Mouse (Mus musculus) T-helper 1 cell (primary cell): Measurements from ENCODE around the gene Cfap54.

ENCODE experiments used
- in situ Hi-C: fragments of 300-600 bp; cut with MboI, MseI; formaldehyde crosslinking; loops from one replicate; pipeline ENCODE4 v1.15.1; 2025; ENCODE audit warnings: high pct_unique_total_duplicates

The Cfap54 gene

GRCm38 (mm10) chr10:92950044-92950443 lies 131.4 kb downstream of the Cfap54 start:
- in situ Hi-C loops: no loop called here

GRCm38 (mm10) chr10:92942848-92943645 lies 138.4 kb downstream of the Cfap54 start:
- in situ Hi-C loops: no loop called here

GRCm38 (mm10) chr10:92941616-92942015 lies 139.8 kb downstream of the Cfap54 start:
- in situ Hi-C loops: no loop called here

DNA sequence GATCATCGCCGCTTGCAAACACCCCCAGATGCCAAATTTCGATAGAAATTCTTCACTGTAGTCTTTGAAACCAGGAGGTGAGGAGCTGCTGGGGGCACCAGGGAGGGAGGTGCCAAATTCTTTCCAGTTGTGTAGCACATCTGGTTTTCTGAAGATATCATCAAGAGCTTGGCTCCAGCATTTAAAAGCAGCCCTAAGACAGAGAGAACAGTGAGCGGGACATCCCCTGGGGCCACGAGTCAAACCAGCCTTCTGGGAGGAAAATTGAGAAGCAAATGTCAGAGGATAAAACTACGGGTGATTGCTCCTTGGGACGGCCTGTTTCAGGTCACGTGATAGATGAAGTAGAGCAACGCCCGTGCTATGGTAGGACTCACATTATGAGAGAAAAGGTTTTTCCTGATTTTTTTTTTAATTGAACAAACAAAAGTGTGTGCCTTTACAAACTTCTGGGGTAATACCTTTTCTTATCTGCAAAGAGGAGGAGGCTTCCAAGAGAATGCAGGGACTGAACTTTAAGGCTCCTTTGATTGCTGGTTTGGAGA lies 143.6 kb downstream of the Cfap54 start:
- in situ Hi-C loops: no loop called here

DNA sequence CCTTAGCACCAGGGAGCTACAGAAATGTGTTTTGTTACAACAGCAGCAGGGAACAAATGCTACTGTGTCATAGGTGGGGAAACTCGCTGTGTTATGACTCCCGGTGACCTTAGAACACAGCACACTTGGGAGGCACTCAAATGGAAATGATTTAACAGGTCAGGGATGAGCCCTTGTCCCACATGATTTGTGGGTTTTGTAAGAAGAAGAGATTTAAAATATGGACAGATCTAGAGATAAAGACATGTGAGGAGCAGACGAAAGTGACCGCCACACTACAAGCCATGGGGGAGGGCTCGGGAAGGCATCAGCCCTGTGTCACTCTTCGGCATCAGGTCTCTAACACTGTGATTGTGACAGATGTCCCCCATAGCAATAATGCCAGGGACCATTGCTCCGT lies 144.3 kb downstream of the Cfap54 start:
- in situ Hi-C loops: no loop called here

DNA sequence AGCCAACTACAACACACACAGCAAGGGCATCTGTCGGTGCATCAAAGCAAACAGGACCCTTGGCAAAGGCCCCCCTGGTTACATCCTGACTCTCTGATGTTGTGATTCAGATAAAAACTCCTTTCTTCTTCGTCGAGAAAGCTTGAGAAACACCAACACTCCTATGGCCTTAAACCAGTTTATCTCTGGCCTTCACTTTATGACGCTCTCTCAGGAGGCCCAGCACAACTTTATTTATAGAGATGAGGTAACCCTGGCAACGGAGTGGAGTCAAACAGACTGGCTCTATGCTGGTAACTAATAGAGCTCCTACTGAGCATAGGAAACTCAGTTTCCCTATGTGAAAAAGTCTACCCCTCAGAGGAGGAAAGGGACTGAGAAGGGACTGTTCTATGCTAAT lies 146.9 kb downstream of the Cfap54 start:
- in situ Hi-C loops: no loop called here

DNA sequence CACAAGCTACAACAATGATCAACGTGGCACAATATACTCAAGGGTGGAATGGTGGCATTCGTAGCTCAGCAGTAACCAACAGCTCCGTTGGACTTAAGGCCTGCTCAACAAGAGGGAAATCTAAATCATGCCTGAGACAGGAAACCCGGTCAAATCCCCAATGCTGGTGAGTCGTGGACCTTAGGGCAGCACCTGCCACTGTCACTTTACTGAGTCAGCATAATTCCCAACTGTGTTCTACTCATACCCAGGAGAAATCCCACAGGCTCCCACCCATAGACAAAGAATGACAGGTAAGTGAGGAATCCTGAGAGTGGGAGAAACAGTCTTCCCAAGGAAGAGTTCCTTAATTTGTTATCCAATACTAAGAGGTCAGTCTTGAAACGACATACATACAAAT lies 147.8 kb downstream of the Cfap54 start:
- in situ Hi-C loops: no loop called here

DNA sequence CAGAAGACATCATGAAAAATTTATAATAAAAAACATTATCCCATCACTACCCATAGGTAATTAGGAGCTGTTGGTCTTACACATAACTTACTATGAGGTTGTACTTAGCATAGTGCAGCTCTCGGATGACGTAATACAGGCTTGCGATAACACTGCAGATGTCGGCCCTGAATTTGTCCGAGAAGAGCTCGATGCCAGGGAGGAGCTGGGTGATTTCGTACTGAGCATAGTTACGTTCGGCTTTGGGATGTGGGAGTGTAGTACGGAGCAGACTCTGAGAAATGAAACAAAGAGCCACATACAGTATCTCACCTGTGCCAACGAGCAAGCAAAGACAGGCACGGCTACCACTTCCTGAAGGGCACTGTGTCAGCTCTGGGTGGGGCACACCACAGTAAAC lies 149.0 kb downstream of the Cfap54 start:
- in situ Hi-C loops: no loop called here

DNA sequence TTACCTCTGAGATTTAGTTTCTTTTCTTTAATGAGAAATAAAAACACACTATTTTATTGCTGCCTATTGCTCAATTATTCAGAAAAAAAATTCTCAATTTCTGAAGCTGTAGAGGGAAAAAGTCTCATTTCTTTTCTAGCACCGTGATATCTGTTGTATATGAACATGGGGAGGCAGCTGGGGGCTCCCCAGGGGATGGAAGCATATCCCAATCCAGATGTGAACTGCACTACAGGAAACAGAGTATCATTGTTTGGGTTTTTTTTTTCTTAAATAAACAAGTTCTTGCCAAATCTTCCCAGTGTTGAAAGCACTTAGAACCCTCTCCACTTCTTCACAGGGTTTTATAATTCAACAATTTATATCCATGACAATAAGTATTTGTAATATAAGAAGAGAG lies 151.4 kb downstream of the Cfap54 start:
- in situ Hi-C loops: no loop called here

- in situ Hi-C loops: no loop called here
Observed at GRCm38 (mm10) chr10:92928256-92928655, 153.2 kb downstream of the Cfap54 start.

DNA sequence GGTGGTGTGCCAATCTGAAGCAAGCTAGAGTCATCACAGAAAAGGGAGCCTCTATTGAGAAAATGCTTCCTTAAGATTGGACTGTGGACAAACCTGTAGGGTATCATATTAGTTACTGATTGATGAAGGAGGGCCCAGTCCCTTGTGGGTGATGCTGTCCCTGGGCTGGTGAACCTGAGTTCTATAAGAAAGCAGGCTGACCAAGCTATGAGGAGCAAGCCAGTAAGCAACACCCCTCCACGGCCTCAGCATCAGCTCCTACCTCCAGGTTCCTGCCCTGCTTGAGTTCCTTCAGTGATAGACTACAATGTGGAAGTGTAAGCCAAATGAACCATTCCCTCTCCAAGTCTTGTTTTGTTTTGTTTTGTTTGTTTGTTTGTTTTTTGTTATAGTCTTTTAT lies 162.9 kb downstream of the Cfap54 start:
- in situ Hi-C loops: no loop called here

DNA sequence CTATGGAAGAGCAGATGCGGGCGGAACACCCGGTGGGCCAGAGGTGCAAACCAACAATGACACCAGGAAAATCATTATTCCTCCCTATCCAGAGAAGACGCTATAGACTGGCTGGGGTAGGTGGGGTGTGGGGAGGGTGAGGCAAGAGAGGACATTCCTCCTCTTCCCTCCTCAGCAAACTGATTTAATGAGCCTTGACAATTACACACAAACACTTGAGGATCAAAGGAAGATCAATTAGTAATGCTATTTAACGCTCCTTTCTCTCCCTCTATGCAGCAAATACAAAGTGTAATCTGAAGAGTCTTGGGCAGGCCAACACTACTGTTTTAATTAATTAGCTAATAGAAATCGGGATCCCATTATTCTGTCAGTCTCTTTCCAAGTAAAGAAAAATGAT lies 174.2 kb downstream of the Cfap54 start:
- in situ Hi-C loops: no loop called here

DNA sequence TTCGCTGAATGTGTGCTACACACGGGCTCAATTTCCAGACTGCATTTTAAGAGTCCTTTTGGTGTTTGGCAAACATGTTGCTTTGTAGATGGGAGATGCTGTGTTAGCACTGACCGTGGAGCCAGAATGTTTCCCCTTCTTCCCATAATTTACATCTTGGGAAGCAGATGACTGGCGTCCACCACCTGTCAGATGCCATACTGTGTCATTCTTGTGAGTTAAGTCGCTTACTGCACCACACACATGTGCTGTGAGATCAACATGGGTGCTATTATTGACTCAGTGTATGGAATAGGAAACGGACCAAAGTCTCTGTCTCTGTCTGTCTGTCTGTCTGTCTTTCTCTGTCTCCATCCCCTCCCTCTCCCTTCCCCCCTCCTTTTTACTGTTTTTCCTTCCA lies 193.0 kb downstream of the Cfap54 start:
- in situ Hi-C loops: no loop called here

GRCm38 (mm10) chr10:92878000-92878399 lies 203.4 kb downstream of the Cfap54 start:
- in situ Hi-C loops: no loop called here

- in situ Hi-C loops: no loop called here
Observed at GRCm38 (mm10) chr10:92840980-92841379, 240.4 kb downstream of the Cfap54 start.

DNA sequence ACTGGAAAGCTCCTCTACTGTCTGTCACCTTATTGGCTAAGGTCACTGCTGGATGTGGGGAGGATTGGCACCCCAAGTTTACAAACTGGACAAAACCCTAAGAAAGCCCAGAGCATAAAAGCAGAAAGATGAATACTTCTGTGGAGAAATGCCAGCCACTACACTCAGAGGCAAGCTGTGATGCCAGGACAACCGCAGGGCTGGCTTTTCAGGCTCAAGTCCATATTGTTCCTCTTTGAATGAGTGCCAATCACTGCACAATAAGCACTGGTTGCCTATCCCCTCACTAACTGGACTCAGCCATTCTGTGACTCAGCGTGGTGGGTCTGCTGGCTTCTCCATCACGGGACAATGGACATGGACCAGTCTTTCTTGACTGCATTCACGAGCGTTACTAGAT lies 243.8 kb downstream of the Cfap54 start:
- in situ Hi-C loops: no loop called here

DNA sequence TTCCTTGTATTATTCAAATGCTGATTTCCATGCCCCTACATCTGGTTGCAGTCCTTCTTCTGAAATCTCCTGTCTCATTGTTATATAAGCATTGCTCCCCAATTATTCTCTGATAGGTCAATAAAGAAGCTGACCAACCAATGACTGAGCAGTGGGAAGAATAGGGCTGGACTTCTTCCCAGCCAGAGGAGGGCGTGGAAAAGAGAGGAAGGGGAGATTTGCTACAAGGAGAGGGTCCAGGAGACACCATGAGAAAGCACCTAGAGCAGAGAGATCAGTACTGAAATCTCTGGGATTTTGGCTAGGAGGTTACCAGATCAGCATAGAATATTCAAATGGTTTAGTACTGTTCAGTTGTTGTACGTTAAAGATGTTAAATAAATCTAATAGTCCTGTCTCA lies 244.4 kb downstream of the Cfap54 start:
- in situ Hi-C loops: no loop called here

DNA sequence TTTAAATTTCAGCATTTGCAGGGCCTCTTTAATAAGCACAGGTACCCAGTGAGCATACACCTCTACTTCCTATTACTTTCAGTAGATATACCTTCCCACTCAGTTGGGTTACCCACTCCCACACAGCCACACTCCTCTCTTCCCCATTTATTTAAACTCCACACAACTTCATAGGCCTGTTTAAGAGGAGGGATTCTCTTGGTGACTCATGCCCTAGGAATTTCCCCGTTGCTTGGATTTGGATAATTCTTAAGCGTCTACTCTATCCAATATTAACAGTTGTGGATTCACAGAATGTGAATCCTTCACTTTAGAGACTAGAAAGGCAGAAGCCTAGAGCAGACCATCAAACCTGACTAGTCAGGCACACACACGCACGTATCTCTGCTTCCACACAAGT lies 259.9 kb downstream of the Cfap54 start:
- in situ Hi-C loops: no loop called here

- in situ Hi-C loops: no loop called here
Observed at GRCm38 (mm10) chr10:92818190-92818589, 263.2 kb downstream of the Cfap54 start.

- in situ Hi-C loops: no loop called here
Observed at GRCm38 (mm10) chr10:92816903-92817302, 264.5 kb downstream of the Cfap54 start.

GRCm38 (mm10) chr10:92810894-92811293 lies 270.5 kb downstream of the Cfap54 start:
- in situ Hi-C loops: no loop called here

GRCm38 (mm10) chr10:92791908-92792307 lies 289.5 kb downstream of the Cfap54 start:
- in situ Hi-C loops: no loop called here

GRCm38 (mm10) chr10:92791531-92791900 lies 289.9 kb downstream of the Cfap54 start:
- in situ Hi-C loops: no loop called here
